In genomic region chr1:182087753-182088633, GRCm38 (mm10) we compare ENCODE assay signal across 8 mouse cellular contexts. TPM values are rescaled to one million over a fixed set of nuclear protein-coding genes. Genes with fewer than 3 reads are reported as not detected.
DNase-seq lines count a peak whose midpoint lies in the region; ATAC-seq and TF ChIP-seq lines count a peak whose summit lies in the region.
"Had no signal": no experiment of that assay in that cellular context is flagged by ENCODE, and none has a peak within 500 bp of the region (broad histone marks: within the 10 kb centered on the region; RNA-seq: fewer than 3 reads in every experiment).

No protein-coding gene starts in this region.

- H3K36me3 ChIP-seq in kidney, postnatal 0 days (ENCODE audit: insufficient read depth, low read length): no peaks in the 10 kb centered on the region
- H3K36me3 ChIP-seq: liver, embryonic 15.5 days had no signal

- no peaks in the 10 kb centered on the region for H3K9me3 ChIP-seq in kidney, postnatal 0 days (replicated peaks; ENCODE audit: low read length)
- H3K9me3 ChIP-seq: liver, embryonic 15.5 days had no signal

- no peak for ATAC-seq in kidney, postnatal 0 days (replicated peaks; ENCODE audit: low FRiP score, low read depth)
- peak; percentile 60 for ATAC-seq in granulocyte monocyte progenitor cell, adult 5-6 weeks (replicated peaks; ENCODE audit: poor library complexity, severe bottlenecking)
- ATAC-seq in frontal cortex, adult (ENCODE audit: low TSS enrichment): no peak

- WGBS in kidney, postnatal 0 days: 76% methylated on average over 14 of the region's 14 CpGs

- TF ChIP-seq CTCF in kidney, postnatal 0 days (IDR thresholded peaks at IDR 0.05; ENCODE audit: low read depth): no peak

- H3K9ac ChIP-seq in kidney, postnatal 0 days (ENCODE audit: low read depth, low read length): no peak overlapping the region
- H3K9ac ChIP-seq: liver, embryonic 15.5 days had no signal

- no peak for DNase-seq in kidney, postnatal 0 days (ENCODE audit: low spot score)
- DNase-seq in kidney, adult 11 months: no peak
- peak; percentile 58 for DNase-seq in adrenal gland, adult 8-10 months
- DNase-seq in lung, postnatal 36 days: peak; percentile 79
- DNase-seq in cerebellum, postnatal 25 days: no peak

- H3K4me1 ChIP-seq in kidney, postnatal 0 days (replicated peaks; ENCODE audit: insufficient read depth, low read length): peaks cover 30% of the 10 kb centered on the region

- H3K27me3 ChIP-seq in kidney, postnatal 0 days (ENCODE audit: insufficient read depth, low read length): no peaks in the 10 kb centered on the region
- H3K27me3 ChIP-seq: liver, embryonic 15.5 days had no signal

- no peak overlapping the region for H3K4me3 ChIP-seq in kidney, postnatal 0 days (replicated peaks; ENCODE audit: low read depth, low read length)
- H3K4me3 ChIP-seq: liver, embryonic 15.5 days had no signal

- no peak overlapping the region for H3K4me2 ChIP-seq in kidney, postnatal 0 days (ENCODE audit: low read length)
- H3K4me2 ChIP-seq: liver, embryonic 15.5 days had no signal

- H3K27ac ChIP-seq in kidney, postnatal 0 days: peak overlapping the region; percentile 66; the same call in 1 of the 2 replicates
- H3K27ac ChIP-seq: liver, embryonic 15.5 days had no signal

RNA-seq across cellular contexts. Expression of gene Srp9, which starts 36.5 kb away (rescaled TPM):
- polyA plus RNA-seq in kidney, postnatal 0 days (2015; fragmentation: Nextera tagmentation; extraction: Ambion mirVana): 206 and 225 TPM in 2 replicates
- 10 to 100 TPM; 53.2 to 85.2 (median 69.2) TPM for total RNA-seq in adrenal gland, adult 8-10 months (2022)
- total RNA-seq in granulocyte monocyte progenitor cell, adult 5-6 weeks (2014; fragmentation: Nextera tagmentation): 147 and 167 TPM in 2 replicates
- total RNA-seq in granulocyte monocyte progenitor cell, adult 5-6 weeks (2017): 168 and 203 TPM in 2 replicates

Comparison
In these comparisons a context has a peak if more than half of its experiments do, and no peak if none do; other contexts are left out.
1. DNase-seq: peak in adrenal gland, adult 8-10 months (single experiment) and lung, postnatal 36 days (single experiment); none in kidney, postnatal 0 days (single experiment), kidney, adult 11 months (single experiment) and cerebellum, postnatal 25 days (0 of 2).